Mouse (Mus musculus) limb, embryonic 11.5 days (tissue): ENCODE data around the gene Mthfsd. TPM values are rescaled to one million over a fixed set of nuclear protein-coding genes. Genes with fewer than 3 reads are reported as not detected.

ENCODE experiments used
- ATAC-seq: fragments of 200-750 bp; cut with Nextera tagmentation; 2 replicates; pipeline ENCODE4 v1.8.0; 2017; ENCODE audit warnings: low read depth; ENCODE audit not compliant: insufficient number of reproducible peaks, low FRiP score, low TSS enrichment
- DNase-seq: peaks from one replicate; pipeline ENCODE4 v3.0.0-alpha.2; 2015; ENCODE audit warnings: low spot score
- H3K27ac ChIP-seq: fragments of 300-500 bp; sonication (generic); replicated peaks from 2 replicates; pipeline ENCODE4 v1.5.1; 2014; ENCODE audit warnings: low read depth, mild to moderate bottlenecking, low read length
- H3K27me3 ChIP-seq: fragments of 300-500 bp; sonication (generic); 2 replicates; pipeline ENCODE4 v1.6.1; 2014; ENCODE audit warnings: mild to moderate bottlenecking, low read length, mixed read lengths; ENCODE audit not compliant: control insufficient read depth, insufficient read depth
- H3K36me3 ChIP-seq: fragments of 300-500 bp; sonication (generic); 2 replicates; pipeline ENCODE4 v1.6.1; 2014; ENCODE audit warnings: mild to moderate bottlenecking, low read length, moderate library complexity, mixed read lengths; ENCODE audit not compliant: control insufficient read depth, insufficient read depth
- H3K4me1 ChIP-seq: fragments of 300-500 bp; sonication (generic); 2 replicates; pipeline ENCODE4 v1.6.1; 2014; ENCODE audit warnings: low read length, mixed read lengths; ENCODE audit not compliant: control insufficient read depth, insufficient read depth
- H3K4me2 ChIP-seq: fragments of 300-500 bp; sonication (generic); 2 replicates; pipeline ENCODE4 v1.6.1; 2014; ENCODE audit warnings: low read depth, mild to moderate bottlenecking, moderate library complexity; ENCODE audit not compliant: severe bottlenecking
- H3K4me3 ChIP-seq: fragments of 300-500 bp; sonication (generic); 2 replicates; pipeline ENCODE4 v1.5.1; 2014; ENCODE audit warnings: low read depth, low read length
- H3K9ac ChIP-seq: fragments of 300-500 bp; sonication (generic); 2 replicates; pipeline ENCODE4 v1.6.1; 2014; ENCODE audit warnings: mild to moderate bottlenecking, low read length
- H3K9me3 ChIP-seq: fragments of 300-500 bp; sonication (generic); 2 replicates; pipeline ENCODE4 v1.6.1; 2016; ENCODE audit warnings: low read length; ENCODE audit not compliant: control insufficient read depth
- WGBS: fragments of 180-500 bp; shearing (Covaris S2); extraction: QIAGEN DNeasy Blood & Tissue Kit; methylation state at CpG from one replicate; pipeline ENCODE4 v1.1.7; 2014; 5-methylcytosine and 5-hydroxymethylcytosine counted together
- polyA plus RNA-seq: library from polyadenylated mRNA; unstranded; fragments of >200 nt; fragmentation: Nextera tagmentation; extraction: Ambion mirVana; gene quantifications from 2 replicates; pipeline ENCODE4 v1.2.1, GENCODE M21; 2014

Gene Mthfsd
- polyA plus RNA-seq, 1 experiment from 2014 or later, result 61.9 TPM

DNA sequence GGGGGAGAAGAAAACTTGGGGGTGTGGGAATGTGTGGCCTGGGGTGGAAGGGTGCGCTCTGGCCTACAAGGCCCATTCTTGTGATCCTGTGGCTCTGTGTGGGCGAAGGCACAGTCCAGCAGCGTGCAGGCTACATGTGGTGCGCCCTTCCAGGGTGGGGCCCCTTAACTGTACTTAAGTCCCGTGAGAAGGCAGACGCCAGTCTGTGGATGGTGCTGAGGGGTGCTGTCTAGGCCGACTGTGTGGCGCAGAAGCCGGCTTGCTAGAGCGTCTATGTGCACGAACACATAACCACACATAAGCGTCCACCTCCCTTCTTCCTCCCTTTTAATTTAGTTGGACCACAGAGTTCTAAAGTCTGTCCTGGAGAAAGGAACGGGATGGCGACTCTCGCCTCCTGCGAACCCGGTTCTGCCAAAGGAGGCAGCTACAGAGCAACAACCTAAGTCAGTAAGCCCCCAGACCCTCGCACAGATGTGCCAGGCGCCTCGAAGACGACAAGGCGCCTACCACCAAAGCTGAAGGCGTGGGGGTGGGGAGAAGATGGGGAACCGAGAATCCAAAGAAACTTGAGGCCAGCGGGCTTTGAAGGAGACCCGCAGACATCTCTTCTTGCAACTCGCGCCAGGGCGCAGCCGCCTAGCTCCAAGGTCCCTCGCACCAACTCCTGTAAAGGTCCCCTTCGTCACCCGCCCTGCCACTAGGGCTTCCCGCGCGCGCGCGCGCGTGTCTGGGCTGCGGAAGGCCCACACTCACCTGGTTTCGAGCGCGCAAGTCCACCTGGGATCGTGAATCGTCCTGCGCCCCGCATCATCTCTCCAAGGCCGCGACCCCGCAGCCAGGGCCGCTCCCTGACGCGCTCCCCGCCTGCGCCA, 25.7 kb downstream of the Mthfsd start:
- Histone ChIP-seq H3K27ac (no peak overlapping the region), H3K4me1 (peaks cover 22% of the 10 kb centered on the region), H3K9ac (no peak overlapping the region), H3K4me2 (peak overlapping the region; percentile 92), H3K4me3 (peak overlapping the region; percentile 41), H3K36me3 (no peaks in the 10 kb centered on the region), H3K9me3 (no peaks in the 10 kb centered on the region), H3K27me3 (peaks cover 97% of the 10 kb centered on the region)
- under 1% methylated on average over 57 of the region's 57 CpGs for WGBS
- no peak for ATAC-seq
- peak; percentile 72 for DNase-seq

DNA sequence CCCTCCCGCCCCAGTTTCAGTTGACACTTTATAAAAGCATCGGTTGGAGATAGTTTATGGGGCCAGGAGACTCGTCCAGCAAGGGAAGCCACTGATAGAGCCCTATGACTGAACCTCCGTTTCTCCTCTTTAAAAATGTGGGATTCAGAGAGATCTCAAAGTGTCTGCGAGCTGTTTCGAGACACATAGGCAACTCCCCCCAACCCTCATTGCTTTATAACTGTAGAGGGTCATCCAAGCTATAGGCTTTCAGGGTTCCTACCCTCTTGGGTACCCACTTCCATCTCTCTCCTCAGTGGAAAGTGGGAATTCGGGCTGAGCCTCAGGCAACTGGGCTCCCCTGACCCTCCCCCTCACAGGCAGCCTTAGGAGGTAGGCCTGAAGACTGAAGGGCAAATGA, 26.8 kb downstream of the Mthfsd start:
- Histone ChIP-seq H3K4me1 (peaks cover 22% of the 10 kb centered on the region), H3K4me2 (no peak overlapping the region), H3K27ac (no peak overlapping the region), H3K4me3 (no peak overlapping the region), H3K27me3 (peaks cover 97% of the 10 kb centered on the region), H3K36me3 (no peaks in the 10 kb centered on the region), H3K9me3 (no peaks in the 10 kb centered on the region), H3K9ac (no peak overlapping the region)
- ATAC-seq (no peak), DNase-seq (peak; percentile 37)
- 2% methylated on average over 7 of the region's 7 CpGs for WGBS

- ATAC-seq (no peak), DNase-seq (no peak)
- Histone ChIP-seq H3K9me3 (no peaks in the 10 kb centered on the region), H3K4me3 (no peak overlapping the region), H3K27ac (no peak overlapping the region), H3K27me3 (peaks cover 97% of the 10 kb centered on the region), H3K36me3 (no peaks in the 10 kb centered on the region), H3K4me1 (peaks cover 22% of the 10 kb centered on the region), H3K9ac (no peak overlapping the region), H3K4me2 (no peak overlapping the region; the same call in 1 of the 2 replicates)
- WGBS, result under 1% methylated on average over 49 of the region's 49 CpGs
Observed at GRCm38 (mm10) chr8:121080361-121081090, 27.7 kb downstream of the Mthfsd start.

DNA sequence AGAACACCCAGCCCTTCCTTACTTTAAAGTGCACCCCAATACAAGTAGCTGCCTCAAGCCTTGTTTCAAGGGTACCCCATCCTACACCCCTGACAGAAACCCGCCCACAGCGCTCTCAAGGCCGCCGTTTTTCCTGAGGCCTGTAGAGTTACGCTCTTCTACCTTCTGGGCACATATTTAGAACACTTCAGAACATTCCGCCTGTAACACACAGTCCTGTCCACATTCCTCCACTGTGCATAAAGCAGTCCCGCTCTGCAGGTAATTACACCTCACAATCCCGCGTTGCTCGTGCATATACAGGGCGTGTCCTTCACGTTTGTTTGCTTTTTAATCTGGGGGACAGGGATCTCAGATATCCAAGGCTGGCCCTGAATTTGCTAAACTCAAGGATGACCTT, 28.2 kb downstream of the Mthfsd start:
- DNase-seq (peak; percentile 57), ATAC-seq (no peak)
- Histone ChIP-seq H3K27ac (no peak overlapping the region), H3K9ac (no peak overlapping the region), H3K4me3 (no peak overlapping the region), H3K4me1 (peaks cover 22% of the 10 kb centered on the region), H3K4me2 (no peak overlapping the region), H3K9me3 (no peaks in the 10 kb centered on the region), H3K27me3 (peaks cover 94% of the 10 kb centered on the region), H3K36me3 (no peaks in the 10 kb centered on the region)
- 3% methylated on average over 12 of the region's 12 CpGs for WGBS

GRCm38 (mm10) chr8:121079201-121079600, 29.0 kb downstream of the Mthfsd start:
- no peak for ATAC-seq
- Histone ChIP-seq H3K4me2 (no peak overlapping the region), H3K9me3 (no peaks in the 10 kb centered on the region), H3K36me3 (no peaks in the 10 kb centered on the region), H3K4me1 (peaks cover 23% of the 10 kb centered on the region), H3K9ac (no peak overlapping the region), H3K4me3 (no peak overlapping the region), H3K27me3 (peaks cover 96% of the 10 kb centered on the region), H3K27ac (no peak overlapping the region)
- 1% methylated on average over 7 of the region's 7 CpGs for WGBS
- DNase-seq, result peak; percentile 39

DNA sequence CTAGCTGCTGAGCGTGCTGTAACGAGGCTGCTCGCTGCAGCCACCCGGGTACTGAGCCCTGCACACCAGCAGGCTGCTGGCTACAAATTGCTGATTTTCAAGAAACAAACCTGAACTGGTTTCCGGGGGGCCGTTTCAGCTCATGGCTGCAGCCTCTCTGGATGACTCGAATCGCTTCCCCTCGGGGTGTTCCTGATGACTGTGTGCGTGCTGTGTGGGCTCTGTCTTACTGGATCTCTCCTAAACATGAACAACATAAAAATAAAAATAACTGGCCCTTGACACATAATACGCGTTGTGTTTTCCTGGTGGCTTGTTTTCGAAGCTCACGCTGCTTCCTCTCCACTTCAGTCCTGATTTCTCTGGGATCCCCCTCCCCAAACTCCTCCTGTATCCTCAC, 29.5 kb downstream of the Mthfsd start:
- ATAC-seq (no peak), DNase-seq (peak; percentile 29)
- Histone ChIP-seq H3K4me3 (no peak overlapping the region), H3K36me3 (no peaks in the 10 kb centered on the region), H3K4me1 (peaks cover 22% of the 10 kb centered on the region), H3K27me3 (peaks cover 96% of the 10 kb centered on the region), H3K9ac (no peak overlapping the region), H3K4me2 (no peak overlapping the region), H3K9me3 (no peaks in the 10 kb centered on the region), H3K27ac (no peak overlapping the region)
- WGBS, result 7% methylated on average over 14 of the region's 14 CpGs

DNA sequence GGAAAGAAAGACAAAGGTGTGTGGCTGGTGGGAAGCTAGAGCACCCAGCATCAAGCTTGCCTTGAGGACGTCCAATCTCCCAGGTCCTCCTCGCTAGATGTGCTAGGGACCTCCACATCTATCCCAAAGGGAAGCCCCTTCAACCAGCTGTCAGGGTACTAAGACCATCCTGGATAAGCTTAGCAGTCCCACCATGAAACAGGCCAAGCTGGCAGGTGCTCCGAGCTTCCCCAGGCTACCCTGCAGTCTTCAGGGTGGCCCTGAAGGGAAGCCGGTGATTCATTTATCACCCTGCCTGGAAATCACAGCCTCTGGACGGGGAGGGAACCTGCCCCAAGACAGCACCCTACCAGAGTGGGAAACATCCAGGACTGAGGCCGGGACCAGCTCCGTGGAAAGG, 31.6 kb downstream of the Mthfsd start:
- 17% methylated on average over 7 of the region's 7 CpGs for WGBS
- Histone ChIP-seq H3K4me1 (peaks cover 16% of the 10 kb centered on the region), H3K27ac (no peak overlapping the region), H3K9ac (no peak overlapping the region), H3K4me3 (no peak overlapping the region), H3K4me2 (no peak overlapping the region), H3K36me3 (no peaks in the 10 kb centered on the region), H3K9me3 (no peaks in the 10 kb centered on the region), H3K27me3 (peaks cover 94% of the 10 kb centered on the region)
- ATAC-seq (no peak), DNase-seq (no peak)

DNA sequence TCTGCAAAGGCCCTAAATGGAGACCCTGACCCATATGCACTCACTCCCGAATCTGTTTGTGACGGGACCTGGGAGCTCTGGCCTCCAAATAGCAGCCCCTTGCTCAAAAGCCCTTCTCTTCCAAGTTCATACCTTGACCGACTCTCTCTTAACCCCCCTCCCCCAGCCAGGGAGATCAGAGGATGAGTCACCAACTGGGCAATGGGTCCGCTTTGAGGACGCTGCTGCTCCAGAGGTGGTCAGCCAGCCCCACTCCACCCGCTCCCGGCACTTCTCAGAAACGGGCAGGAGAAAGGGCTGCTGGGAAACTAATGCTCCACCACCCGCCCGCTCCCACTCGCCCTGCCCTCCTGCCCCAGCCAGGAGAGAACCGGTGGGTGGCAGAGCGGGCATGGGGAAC, 32.3 kb downstream of the Mthfsd start:
- peak; percentile 45 for DNase-seq
- ATAC-seq, result no peak
- 4% methylated on average over 13 of the region's 13 CpGs for WGBS
- peaks cover 94% of the 10 kb centered on the region for H3K27me3 ChIP-seq
- no peak overlapping the region for H3K4me2 ChIP-seq
- H3K4me3 ChIP-seq, result no peak overlapping the region
- H3K27ac ChIP-seq, result no peak overlapping the region
- no peaks in the 10 kb centered on the region for H3K9me3 ChIP-seq
- peaks cover 22% of the 10 kb centered on the region for H3K4me1 ChIP-seq
- H3K36me3 ChIP-seq, result no peaks in the 10 kb centered on the region
- no peak overlapping the region for H3K9ac ChIP-seq
